In the genomic region with DNA sequence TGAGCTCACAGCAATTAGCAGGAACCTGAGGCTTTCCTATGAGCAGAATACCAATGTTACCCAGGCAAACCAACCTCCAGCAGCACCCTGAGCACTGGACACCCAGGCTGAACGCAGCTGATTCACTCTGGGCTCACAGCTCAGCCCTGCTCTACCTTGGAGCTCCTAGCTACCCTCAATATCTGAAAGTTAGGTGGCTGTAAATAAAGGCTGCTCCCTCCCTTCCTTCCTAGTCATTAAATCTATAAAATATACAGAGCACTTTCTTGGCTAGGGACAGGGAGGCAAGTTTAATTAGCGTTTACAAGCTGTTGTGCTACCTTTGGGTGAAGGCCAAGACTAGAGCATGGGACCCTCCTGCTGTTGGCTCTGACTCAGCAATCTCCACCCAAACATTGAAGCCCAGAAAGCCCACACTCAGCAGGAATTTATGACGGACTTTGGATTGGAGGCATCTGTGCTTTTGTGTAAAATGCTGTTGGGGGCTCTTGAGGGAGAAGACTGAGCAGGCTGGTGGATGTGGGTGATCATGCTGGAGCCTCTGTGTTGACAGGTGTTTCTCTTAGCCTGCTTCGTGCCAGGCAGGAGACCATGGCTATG, we compare ENCODE assay signal across 11 mouse cellular contexts.
DNase-seq lines count a peak whose midpoint lies in the region; ATAC-seq lines count a peak whose summit lies in the region.
"Had no signal": no experiment of that assay in that cellular context is flagged by ENCODE, and none has a peak within 500 bp of the region (broad histone marks: within the 10 kb centered on the region; RNA-seq: fewer than 3 reads in every experiment).

No protein-coding gene starts in this region.

- H3K27me3 ChIP-seq in limb, embryonic 12.5 days: 0 out of 2 replicates have a peak, but pooled peaks cover 10% of the 10 kb centered on the region
- no peaks in the 10 kb centered on the region for H3K27me3 ChIP-seq in limb, embryonic 10.5 days (ENCODE audit: low read depth, poor library complexity, severe bottlenecking)
- H3K27me3 ChIP-seq in forebrain, embryonic 14.5 days (replicated peaks; ENCODE audit: control insufficient read depth, insufficient read depth, low read length): no peaks in the 10 kb centered on the region
- H3K27me3 ChIP-seq: heart, embryonic 15.5 days; midbrain, embryonic 15.5 days had no signal

- ATAC-seq in limb, embryonic 12.5 days (ENCODE audit: insufficient number of reproducible peaks, insufficient read depth, low FRiP score, low TSS enrichment, low read depth): peak; percentile 57
- ATAC-seq in forebrain, embryonic 14.5 days: peak; percentile 89
- ATAC-seq: midbrain, embryonic 15.5 days had no signal

- no peak overlapping the region for H3K9ac ChIP-seq in limb, embryonic 12.5 days (replicated peaks)
- no peak overlapping the region for H3K9ac ChIP-seq in forebrain, embryonic 14.5 days (ENCODE audit: low read length)
- H3K9ac ChIP-seq: heart, embryonic 15.5 days; midbrain, embryonic 15.5 days had no signal

- H3K4me1 ChIP-seq in limb, embryonic 12.5 days (replicated peaks): peaks cover 28% of the 10 kb centered on the region
- H3K4me1 ChIP-seq in limb, embryonic 10.5 days: peaks cover 4% of the 10 kb centered on the region; the same call in 1 of the 2 replicates
- peaks cover 12% of the 10 kb centered on the region for H3K4me1 ChIP-seq in forebrain, embryonic 14.5 days (ENCODE audit: control insufficient read depth, insufficient read depth, low read length)
- H3K4me1 ChIP-seq: heart, embryonic 15.5 days; midbrain, embryonic 15.5 days had no signal

- H3K4me2 ChIP-seq in limb, embryonic 12.5 days: no peak overlapping the region
- H3K4me2 ChIP-seq in forebrain, embryonic 14.5 days (ENCODE audit: low read length): no peak overlapping the region
- H3K4me2 ChIP-seq: heart, embryonic 15.5 days; midbrain, embryonic 15.5 days had no signal

- H3K27ac ChIP-seq in limb, embryonic 12.5 days: no peak overlapping the region
- H3K27ac ChIP-seq in limb, embryonic 10.5 days: no peak overlapping the region
- H3K27ac ChIP-seq in forebrain, embryonic 14.5 days (ENCODE audit: low read depth, low read length): peak overlapping the region; percentile 75
- H3K27ac ChIP-seq: heart, embryonic 15.5 days; midbrain, embryonic 15.5 days had no signal

- no peak overlapping the region for H3K4me3 ChIP-seq in limb, embryonic 12.5 days (replicated peaks)
- no peak overlapping the region for H3K4me3 ChIP-seq in limb, embryonic 10.5 days
- no peak overlapping the region for H3K4me3 ChIP-seq in forebrain, embryonic 14.5 days (ENCODE audit: low read depth, low read length)
- H3K4me3 ChIP-seq: heart, embryonic 15.5 days; midbrain, embryonic 15.5 days had no signal

- H3K9me3 ChIP-seq in limb, embryonic 12.5 days: no peaks in the 10 kb centered on the region
- no peaks in the 10 kb centered on the region for H3K9me3 ChIP-seq in limb, embryonic 10.5 days (replicated peaks)
- no peaks in the 10 kb centered on the region for H3K9me3 ChIP-seq in forebrain, embryonic 14.5 days (replicated peaks; ENCODE audit: control insufficient read depth, low read length)
- H3K9me3 ChIP-seq: heart, embryonic 15.5 days; midbrain, embryonic 15.5 days had no signal

- no peaks in the 10 kb centered on the region for H3K36me3 ChIP-seq in limb, embryonic 12.5 days
- no peaks in the 10 kb centered on the region for H3K36me3 ChIP-seq in limb, embryonic 10.5 days
- H3K36me3 ChIP-seq in forebrain, embryonic 14.5 days (ENCODE audit: control insufficient read depth, insufficient read depth, low read length): no peaks in the 10 kb centered on the region
- H3K36me3 ChIP-seq: heart, embryonic 15.5 days; midbrain, embryonic 15.5 days had no signal

- 44% methylated on average over 4 of the region's 4 CpGs for WGBS in limb, embryonic 12.5 days
- WGBS in limb, embryonic 10.5 days: 77% methylated on average over 4 of the region's 4 CpGs
- 28% methylated on average over 4 of the region's 4 CpGs for WGBS in forebrain, embryonic 14.5 days

- DNase-seq in cerebellum, postnatal 14 days: peak; percentile 17 to 19
- no peak for DNase-seq in cerebellum, adult 11-12 months
- DNase-seq in limb, embryonic 10.5 days (ENCODE audit: low spot score): no peak
- peak; percentile 96 for DNase-seq in forebrain, embryonic 14.5 days (ENCODE audit: low spot score)
- peak; percentile 70 for DNase-seq in kidney, postnatal 14 days
- DNase-seq in ovary, postnatal 14 days (ENCODE audit: low spot score): no peak
- DNase-seq in cerebellum, postnatal 25 days: no peak
- DNase-seq: thymus, adult 18-20 months had no signal

Comparison
In these comparisons a context has a peak if more than half of its experiments do, and no peak if none do; other contexts are left out.
1. DNase-seq: peak in cerebellum, postnatal 14 days (2 of 2), forebrain, embryonic 14.5 days (single experiment) and kidney, postnatal 14 days (single experiment); none in cerebellum, adult 11-12 months (single experiment), limb, embryonic 10.5 days (single experiment), ovary, postnatal 14 days (single experiment) and cerebellum, postnatal 25 days (0 of 2).